Mouse (Mus musculus): ENCODE data around the gene Gskip. TPM values are rescaled to one million over a fixed set of nuclear protein-coding genes. Genes with fewer than 3 reads are reported as not detected.

The Gskip gene
- polyA plus RNA-seq (2012; fragmentation: generic; extraction: Trizol) = 17.4 TPM

- Histone ChIP-seq H3K4me3 (peak within 1 kb of the TSS; percentile 95), H3K79me2 (ENCODE audit: control insufficient read depth, insufficient read depth) (peaks cover 80% of the 10 kb centered on the region), H3K27me3 (ENCODE audit: control insufficient read depth, insufficient read depth, insufficient read length) (no peaks in the 10 kb centered on the region), H3ac (ENCODE audit: control insufficient read depth, insufficient read length) (peak within 1 kb of the TSS; percentile 60), H3K36me3 (ENCODE audit: control insufficient read depth, insufficient read depth) (no peaks in the 10 kb centered on the region), H3K4me2 (ENCODE audit: low read depth) (peak within 1 kb of the TSS; percentile 100)
- TF ChIP-seq USF1 (IDR thresholded peaks at IDR 0.05; ENCODE audit: low read depth) (peak; percentile 77), REST (IDR thresholded peaks at IDR 0.05; ENCODE audit: insufficient read depth, insufficient read length) (no peak)
Observed at GRCm38 (mm10) chr12:105683933-105684901, at the start of gene Gskip. Gene Gskip (plus strand): TSS chr12:105684829.

GRCm38 (mm10) chr12:105636551-105636950, 48.1 kb upstream of the Gskip start:
- Histone ChIP-seq H3ac (ENCODE audit: control insufficient read depth, insufficient read length) (no peak overlapping the region), H3K4me2 (ENCODE audit: low read depth) (no peak overlapping the region), H3K36me3 (ENCODE audit: control insufficient read depth, insufficient read depth) (peaks cover 45% of the 10 kb centered on the region), H3K4me3 (no peak overlapping the region), H3K79me2 (ENCODE audit: control insufficient read depth, insufficient read depth) (no peaks in the 10 kb centered on the region), H3K27me3 (ENCODE audit: control insufficient read depth, insufficient read depth, insufficient read length) (no peaks in the 10 kb centered on the region)
- TF ChIP-seq POLR2A (IDR thresholded peaks at IDR 0.05; ENCODE audit: insufficient read length, low read depth) = no peak
- no peak for TF ChIP-seq TCF3 (IDR thresholded peaks at IDR 0.05; ENCODE audit: insufficient read length, low read depth)
- TF ChIP-seq MYOG (IDR thresholded peaks at IDR 0.05; ENCODE audit: control insufficient read depth in 1 of 3, insufficient read depth in 1 of 3, insufficient read length in 2 of 3, low read depth in 2 of 3) = no peak
- TF ChIP-seq MAX (IDR thresholded peaks at IDR 0.05; ENCODE audit: low read depth) = no peak
- TF ChIP-seq POLR2AphosphoS2 (IDR thresholded peaks at IDR 0.05; ENCODE audit: insufficient read length, low read depth) = no peak
- no peak for TF ChIP-seq USF1 (IDR thresholded peaks at IDR 0.05; ENCODE audit: low read depth)
- no peak for TF ChIP-seq REST (IDR thresholded peaks at IDR 0.05; ENCODE audit: insufficient read depth, insufficient read length)
- no peak for TF ChIP-seq TCF12 (IDR thresholded peaks at IDR 0.05; ENCODE audit: insufficient read depth, poor library complexity, severe bottlenecking)
- TF ChIP-seq E2F4 (IDR thresholded peaks at IDR 0.05; ENCODE audit: insufficient read depth) = no peak
- no peak for TF ChIP-seq MYOD1 (IDR thresholded peaks at IDR 0.05; ENCODE audit: control insufficient read depth in 1 of 3, insufficient read length in 2 of 3, low read depth in 2 of 3)
- no peak for TF ChIP-seq SRF (IDR thresholded peaks at IDR 0.05; ENCODE audit: control insufficient read depth, insufficient read length, low read depth)
- no peak for TF ChIP-seq CEBPB (IDR thresholded peaks at IDR 0.05; ENCODE audit: insufficient read depth, poor library complexity, severe bottlenecking)

GRCm38 (mm10) chr12:105637554-105637953, 47.1 kb upstream of the Gskip start:
- no peaks in the 10 kb centered on the region for H3K79me2 ChIP-seq (ENCODE audit: control insufficient read depth, insufficient read depth)
- no peak overlapping the region for H3ac ChIP-seq (ENCODE audit: control insufficient read depth, insufficient read length)
- H3K4me2 ChIP-seq (ENCODE audit: low read depth) = no peak overlapping the region
- no peaks in the 10 kb centered on the region for H3K27me3 ChIP-seq (ENCODE audit: control insufficient read depth, insufficient read depth, insufficient read length)
- no peak overlapping the region for H3K4me3 ChIP-seq
- TF ChIP-seq CEBPB (IDR thresholded peaks at IDR 0.05; ENCODE audit: insufficient read depth, poor library complexity, severe bottlenecking) = no peak
- TF ChIP-seq USF1 (IDR thresholded peaks at IDR 0.05; ENCODE audit: low read depth) = no peak
- no peak for TF ChIP-seq SRF (IDR thresholded peaks at IDR 0.05; ENCODE audit: control insufficient read depth, insufficient read length, low read depth)
- TF ChIP-seq POLR2AphosphoS2 (IDR thresholded peaks at IDR 0.05; ENCODE audit: insufficient read length, low read depth) = no peak
- TF ChIP-seq REST (IDR thresholded peaks at IDR 0.05; ENCODE audit: insufficient read depth, insufficient read length) = no peak
- TF ChIP-seq MAX (IDR thresholded peaks at IDR 0.05; ENCODE audit: low read depth) = no peak
- no peak for TF ChIP-seq MYOD1 (IDR thresholded peaks at IDR 0.05; ENCODE audit: control insufficient read depth in 1 of 3, insufficient read length in 2 of 3, low read depth in 2 of 3)
- TF ChIP-seq POLR2A (IDR thresholded peaks at IDR 0.05; ENCODE audit: insufficient read length, low read depth) = no peak
- no peak for TF ChIP-seq TCF3 (IDR thresholded peaks at IDR 0.05; ENCODE audit: insufficient read length, low read depth)
- TF ChIP-seq TCF12 (IDR thresholded peaks at IDR 0.05; ENCODE audit: insufficient read depth, poor library complexity, severe bottlenecking) = no peak
- no peak for TF ChIP-seq MYOG (IDR thresholded peaks at IDR 0.05; ENCODE audit: control insufficient read depth in 1 of 3, insufficient read depth in 1 of 3, insufficient read length in 2 of 3, low read depth in 2 of 3)
- no peak for TF ChIP-seq E2F4 (IDR thresholded peaks at IDR 0.05; ENCODE audit: insufficient read depth)
- H3K36me3 ChIP-seq (ENCODE audit: control insufficient read depth, insufficient read depth) = peaks cover 40% of the 10 kb centered on the region

GRCm38 (mm10) chr12:105642770-105643321, 41.8 kb upstream of the Gskip start:
- H3K36me3 ChIP-seq (ENCODE audit: control insufficient read depth, insufficient read depth) = peaks cover 45% of the 10 kb centered on the region
- H3K79me2 ChIP-seq (ENCODE audit: control insufficient read depth, insufficient read depth) = no peaks in the 10 kb centered on the region
- no peak overlapping the region for H3K4me3 ChIP-seq
- H3K27me3 ChIP-seq (ENCODE audit: control insufficient read depth, insufficient read depth, insufficient read length) = no peaks in the 10 kb centered on the region
- H3K4me2 ChIP-seq (ENCODE audit: low read depth) = no peak overlapping the region
- no peak for TF ChIP-seq E2F4 (IDR thresholded peaks at IDR 0.05; ENCODE audit: insufficient read depth)
- no peak for TF ChIP-seq TCF3 (IDR thresholded peaks at IDR 0.05; ENCODE audit: insufficient read length, low read depth)
- no peak for TF ChIP-seq SRF (IDR thresholded peaks at IDR 0.05; ENCODE audit: control insufficient read depth, insufficient read length, low read depth)
- TF ChIP-seq REST (IDR thresholded peaks at IDR 0.05; ENCODE audit: insufficient read depth, insufficient read length) = no peak
- TF ChIP-seq USF1 (IDR thresholded peaks at IDR 0.05; ENCODE audit: low read depth) = no peak
- no peak for TF ChIP-seq MYOD1 (IDR thresholded peaks at IDR 0.05; ENCODE audit: control insufficient read depth in 1 of 3, insufficient read length in 2 of 3, low read depth in 2 of 3)
- TF ChIP-seq TCF12 (IDR thresholded peaks at IDR 0.05; ENCODE audit: insufficient read depth, poor library complexity, severe bottlenecking) = no peak
- no peak for TF ChIP-seq POLR2A (IDR thresholded peaks at IDR 0.05; ENCODE audit: insufficient read length, low read depth)
- TF ChIP-seq MYOG (IDR thresholded peaks at IDR 0.05; ENCODE audit: control insufficient read depth in 1 of 3, insufficient read depth in 1 of 3, insufficient read length in 2 of 3, low read depth in 2 of 3) = no peak
- TF ChIP-seq MAX (IDR thresholded peaks at IDR 0.05; ENCODE audit: low read depth) = no peak
- TF ChIP-seq CEBPB (IDR thresholded peaks at IDR 0.05; ENCODE audit: insufficient read depth, poor library complexity, severe bottlenecking) = no peak
- no peak for TF ChIP-seq POLR2AphosphoS2 (IDR thresholded peaks at IDR 0.05; ENCODE audit: insufficient read length, low read depth)
- H3ac ChIP-seq (ENCODE audit: control insufficient read depth, insufficient read length) = no peak overlapping the region

Measured in myocyte (in vitro differentiated cells).